8 mouse cellular contexts compared by ENCODE assay signal in the genomic region with DNA sequence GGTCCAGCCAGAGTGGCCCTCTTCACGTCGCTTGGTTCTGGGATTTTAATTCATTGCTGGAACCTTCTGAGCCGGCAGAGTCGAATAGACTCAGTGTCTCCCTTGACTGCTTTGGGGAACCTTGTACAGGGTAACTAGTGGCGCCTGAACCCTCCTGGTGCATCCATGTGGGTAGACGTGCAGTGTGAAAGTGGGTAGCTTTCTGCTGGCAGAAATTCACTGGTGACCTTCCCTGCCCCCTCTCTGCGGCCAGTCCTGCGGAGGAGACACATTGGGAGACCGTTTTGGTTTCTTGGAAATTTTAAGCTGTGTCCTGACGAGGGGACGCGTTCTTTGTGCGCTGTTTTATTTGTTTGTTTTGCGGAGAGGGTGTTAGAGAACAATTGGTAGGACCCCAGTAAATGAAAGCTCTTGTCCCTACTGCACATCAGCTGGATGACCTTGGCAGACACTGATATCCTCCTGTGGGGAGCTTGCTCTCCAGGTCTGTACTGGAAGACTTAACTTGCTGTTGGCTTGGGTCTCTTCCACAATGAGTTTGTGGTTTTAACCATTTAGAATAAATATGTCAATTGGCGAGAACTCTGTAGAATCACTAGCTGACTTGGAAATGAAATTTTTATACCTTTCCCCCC. TPM values are rescaled to one million over a fixed set of nuclear protein-coding genes. Genes with fewer than 3 reads are reported as not detected.
DNase-seq lines count a peak whose midpoint lies in the region; ATAC-seq lines count a peak whose summit lies in the region.

No protein-coding gene starts in this region.

- H3K4me2 ChIP-seq in limb, embryonic 12.5 days = peak overlapping the region; percentile 82
- H3K4me2 ChIP-seq in neural tube, embryonic 14.5 days (ENCODE audit: low read depth, low read length) = peak overlapping the region; percentile 79

- peak; percentile 9; the same call in 1 of the 2 replicates for ATAC-seq in limb, embryonic 12.5 days (ENCODE audit: insufficient number of reproducible peaks, insufficient read depth, low FRiP score, low TSS enrichment, low read depth)
- peak; percentile 44 for ATAC-seq in neural tube, embryonic 14.5 days (ENCODE audit: low read depth)
- no peak for ATAC-seq in frontal cortex, adult (ENCODE audit: low TSS enrichment)

- H3K9ac ChIP-seq in limb, embryonic 12.5 days (replicated peaks) = peak overlapping the region; percentile 70
- H3K9ac ChIP-seq in neural tube, embryonic 14.5 days (replicated peaks; ENCODE audit: low read depth, low read length) = peak overlapping the region; percentile 86

- peak overlapping the region; percentile 89 for H3K4me3 ChIP-seq in brown adipose tissue, adult 24 weeks (ENCODE audit: insufficient read depth, low read depth, low read length)
- peak overlapping the region; percentile 94 for H3K4me3 ChIP-seq in heart, embryonic 10.5 days
- peak overlapping the region; percentile 61 for H3K4me3 ChIP-seq in limb, embryonic 12.5 days (replicated peaks)
- H3K4me3 ChIP-seq in neural tube, embryonic 14.5 days (ENCODE audit: low read depth, low read length) = peak overlapping the region; percentile 91

- no peaks in the 10 kb centered on the region for H3K36me3 ChIP-seq in heart, embryonic 10.5 days
- H3K36me3 ChIP-seq in limb, embryonic 12.5 days = no peaks in the 10 kb centered on the region
- no peaks in the 10 kb centered on the region for H3K36me3 ChIP-seq in neural tube, embryonic 14.5 days (ENCODE audit: control insufficient read depth, insufficient read depth, low read length)

- no peak overlapping the region for H3K27ac ChIP-seq in brown adipose tissue, adult 24 weeks (replicated peaks; ENCODE audit: low read depth, low read length)
- H3K27ac ChIP-seq in heart, embryonic 10.5 days = peak overlapping the region; percentile 97
- peak overlapping the region; percentile 79 for H3K27ac ChIP-seq in limb, embryonic 12.5 days
- H3K27ac ChIP-seq in neural tube, embryonic 14.5 days (ENCODE audit: low read depth, low read length) = peak overlapping the region; percentile 83

- 4% methylated on average over 15 of the region's 15 CpGs for WGBS in heart, embryonic 10.5 days
- 2% methylated on average over 15 of the region's 15 CpGs for WGBS in limb, embryonic 12.5 days
- 3% methylated on average over 15 of the region's 15 CpGs for WGBS in neural tube, embryonic 14.5 days

- DNase-seq in ovary, postnatal 36 days (ENCODE audit: low spot score) = peak; percentile 38
- DNase-seq in ovary, postnatal 10 days (ENCODE audit: low spot score) = no peak
- DNase-seq in heart, embryonic 10.5 days (ENCODE audit: low spot score) = no peak
- no peak for DNase-seq in embryo, embryonic 11 days

- no peaks in the 10 kb centered on the region for H3K9me3 ChIP-seq in heart, embryonic 10.5 days
- H3K9me3 ChIP-seq in limb, embryonic 12.5 days = no peaks in the 10 kb centered on the region
- no peaks in the 10 kb centered on the region for H3K9me3 ChIP-seq in neural tube, embryonic 14.5 days (ENCODE audit: control insufficient read depth, low read length)

- H3K27me3 ChIP-seq in heart, embryonic 10.5 days (ENCODE audit: insufficient read depth, poor library complexity, severe bottlenecking) = no peaks in the 10 kb centered on the region
- no peaks in the 10 kb centered on the region for H3K27me3 ChIP-seq in limb, embryonic 12.5 days
- H3K27me3 ChIP-seq in neural tube, embryonic 14.5 days (ENCODE audit: control insufficient read depth, insufficient read depth, low read length) = no peaks in the 10 kb centered on the region

- H3K4me1 ChIP-seq in brown adipose tissue, adult 24 weeks (ENCODE audit: control insufficient read depth, insufficient read depth, insufficient read length, low read length) = no peaks in the 10 kb centered on the region
- peaks cover 65% of the 10 kb centered on the region for H3K4me1 ChIP-seq in heart, embryonic 10.5 days
- peaks cover 33% of the 10 kb centered on the region for H3K4me1 ChIP-seq in limb, embryonic 12.5 days (replicated peaks)
- H3K4me1 ChIP-seq in neural tube, embryonic 14.5 days (ENCODE audit: control insufficient read depth, insufficient read depth, low read length) = peaks cover 9% of the 10 kb centered on the region; the same call in 1 of the 2 replicates

RNA-seq across cellular contexts. Expression of a gene that starts 0.7 kb away (rescaled TPM):
- 20.7 and 69.6 TPM in 2 replicates for polyA plus RNA-seq in brown adipose tissue, adult 24 weeks (2012; ENCODE audit: insufficient read depth, insufficient read length, missing spikeins)
- polyA plus RNA-seq in heart, embryonic 10.5 days (2016; fragmentation: Nextera tagmentation; extraction: Ambion mirVana) = 59.5 and 64.1 TPM in 2 replicates
- polyA plus RNA-seq in limb, embryonic 12.5 days (2016; fragmentation: Nextera tagmentation; extraction: Ambion mirVana) = 29.6 and 32.3 TPM in 2 replicates
- 77.9 and 78.5 TPM in 2 replicates for polyA plus RNA-seq in neural tube, embryonic 14.5 days (2014; fragmentation: Nextera tagmentation; extraction: Ambion mirVana)
